Mouse (Mus musculus) ES-Bruce4 (cell line): Measurements from ENCODE around the gene Pnmal2. TPM values are rescaled to one million over a fixed set of nuclear protein-coding genes. Genes with fewer than 3 reads are reported as not detected.

ENCODE experiments used
- H3K27ac ChIP-seq: 2 replicates; pipeline ENCODE4 v1.5.1; 2012; ENCODE audit warnings: low read length, inconsistent platforms; ENCODE audit not compliant: insufficient read depth
- H3K27me3 ChIP-seq: 2 replicates; pipeline ENCODE4 v1.6.1; 2012; ENCODE audit warnings: mild to moderate bottlenecking, low read length, inconsistent platforms; ENCODE audit not compliant: control insufficient read depth, poor library complexity, insufficient read depth, severe bottlenecking
- H3K36me3 ChIP-seq: 2 replicates; pipeline ENCODE4 v1.6.1; 2012; ENCODE audit warnings: inconsistent platforms, mild to moderate bottlenecking, low read length, moderate library complexity; ENCODE audit not compliant: control insufficient read depth, poor library complexity, insufficient read depth, severe bottlenecking
- H3K4me1 ChIP-seq: one replicate; pipeline ENCODE4 v1.8.1; 2011; ENCODE audit warnings: low read length; ENCODE audit not compliant: control insufficient read depth, insufficient read depth
- H3K4me3 ChIP-seq: 2 replicates; pipeline ENCODE4 v1.5.1; 2011; ENCODE audit warnings: low read depth, mild to moderate bottlenecking, low read length
- H3K9ac ChIP-seq: 2 replicates; pipeline ENCODE4 v1.6.1; 2012; ENCODE audit warnings: low read depth, mild to moderate bottlenecking, inconsistent platforms; ENCODE audit not compliant: poor library complexity, severe bottlenecking
- H3K9me3 ChIP-seq: replicated peaks from 2 replicates; pipeline ENCODE4 v1.6.1; 2012; ENCODE audit warnings: mild to moderate bottlenecking, low read length, inconsistent platforms; ENCODE audit not compliant: control insufficient read depth, poor library complexity, insufficient read depth, severe bottlenecking
- CTCF ChIP-seq: IDR thresholded peaks from one replicate; pipeline ENCODE4 v1.8.1; 2011; ENCODE audit warnings: low read depth, low read length
- EP300 ChIP-seq: IDR thresholded peaks from 2 replicates; pipeline ENCODE4 v1.6.1; 2011; ENCODE audit warnings: low read depth, low read length; ENCODE audit not compliant: insufficient read depth
- POLR2A ChIP-seq: IDR thresholded peaks from one replicate; pipeline ENCODE4 v1.8.1; 2011; ENCODE audit warnings: low read length; ENCODE audit not compliant: insufficient read depth
- polyA plus RNA-seq: library from polyadenylated mRNA; stranded (reverse); fragments of >200 nt; gene quantifications from 2 replicates; pipeline ENCODE4 v1.2.4, GENCODE M21; 2011; ENCODE audit warnings: low read depth; ENCODE audit not compliant: missing spikeins, insufficient read depth, insufficient read length

The Pnmal2 gene
- polyA plus RNA-seq, 1 experiment: 1.5 TPM

GRCm38 (mm10) chr7:16923283-16924036 is 21.0 kb upstream of the Pnmal2 start:
- peak overlapping the region; percentile 97 for H3K9ac ChIP-seq
- no peaks in the 10 kb centered on the region for H3K27me3 ChIP-seq

GRCm38 (mm10) chr7:16924037-16924834 is 20.2 kb upstream of the Pnmal2 start, which contains the start of gene Calm3:
Calm3 (minus strand) TSS chr7:16924114.
- Histone ChIP-seq H3K27ac (peak within 1 kb of the TSS; percentile 81), H3K36me3 (no peaks in the 10 kb centered on the region; the same call in 1 of the 2 replicates), H3K4me1 (peaks cover 4% of the 10 kb centered on the region), H3K27me3 (no peaks in the 10 kb centered on the region), H3K4me3 (peak within 1 kb of the TSS; percentile 94), H3K9ac (peak within 1 kb of the TSS; percentile 97), H3K9me3 (no peaks in the 10 kb centered on the region)
- peak; percentile 85 for TF ChIP-seq POLR2A
- TF ChIP-seq CTCF: no peak
- peak; percentile 73 for TF ChIP-seq EP300

More at GRCm38 (mm10) chr7:16923283-16924036, 21.0 kb upstream of the Pnmal2 start:
- peaks cover 4% of the 10 kb centered on the region for H3K4me1 ChIP-seq
- no peak for TF ChIP-seq CTCF
- H3K9me3 ChIP-seq: no peaks in the 10 kb centered on the region
- H3K36me3 ChIP-seq: no peaks in the 10 kb centered on the region; the same call in none of the 2 replicates
- H3K27ac ChIP-seq: peak overlapping the region; percentile 52
- peak overlapping the region; percentile 94 for H3K4me3 ChIP-seq

- no peaks in the 10 kb centered on the region for H3K4me1 ChIP-seq
- no peaks in the 10 kb centered on the region for H3K36me3 ChIP-seq
- H3K27me3 ChIP-seq: no peaks in the 10 kb centered on the region
- H3K9me3 ChIP-seq: no peaks in the 10 kb centered on the region
- no peak overlapping the region for H3K4me3 ChIP-seq
- H3K27ac ChIP-seq: no peak overlapping the region
- TF ChIP-seq CTCF (no peak), EP300 (no peak), POLR2A (no peak)
- no peak overlapping the region for H3K9ac ChIP-seq
These were observed 16.1 kb upstream of the Pnmal2 start for GRCm38 (mm10) chr7:16928341-16928740.

DNA sequence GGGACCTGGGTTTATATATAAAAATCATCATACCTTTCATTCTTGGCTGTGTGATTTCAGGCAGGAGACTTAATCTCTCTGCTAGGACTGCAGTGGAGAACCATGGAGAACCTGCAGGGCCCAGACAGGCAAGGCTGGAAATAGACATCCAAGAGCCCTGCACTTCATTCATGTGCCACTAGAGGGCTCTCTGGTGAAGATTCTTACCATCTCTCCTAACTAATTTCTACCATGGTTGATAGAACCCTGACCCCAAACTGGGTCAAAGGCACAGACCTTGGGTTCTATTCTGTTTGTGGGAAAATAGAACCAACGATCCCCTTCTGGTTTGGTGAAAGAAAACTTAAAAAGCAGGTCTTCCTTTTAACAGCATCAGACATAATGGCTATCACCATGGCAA is 13.6 kb upstream of the Pnmal2 start:
- H3K4me1 ChIP-seq: no peaks in the 10 kb centered on the region
- H3K27ac ChIP-seq: no peak overlapping the region
- no peaks in the 10 kb centered on the region for H3K36me3 ChIP-seq
- no peaks in the 10 kb centered on the region for H3K9me3 ChIP-seq
- H3K9ac ChIP-seq: no peak overlapping the region
- no peak overlapping the region for H3K4me3 ChIP-seq
- TF ChIP-seq CTCF (peak; percentile 48), POLR2A (no peak), EP300 (no peak)
- H3K27me3 ChIP-seq: no peaks in the 10 kb centered on the region

- H3K4me3 ChIP-seq: no peak overlapping the region
- TF ChIP-seq CTCF (peak; percentile 38), POLR2A (no peak)
- no peak overlapping the region for H3K27ac ChIP-seq
- H3K9me3 ChIP-seq: no peaks in the 10 kb centered on the region
- no peak overlapping the region for H3K9ac ChIP-seq
- no peaks in the 10 kb centered on the region for H3K4me1 ChIP-seq
- no peaks in the 10 kb centered on the region for H3K36me3 ChIP-seq
- no peaks in the 10 kb centered on the region for H3K27me3 ChIP-seq
These were observed 12.4 kb upstream of the Pnmal2 start for GRCm38 (mm10) chr7:16931968-16932627.
